Mouse (Mus musculus): ENCODE data around the gene Stub1. TPM values are rescaled to one million over a fixed set of nuclear protein-coding genes. Genes with fewer than 3 reads are reported as not detected.

Gene Stub1
- polyA plus RNA-seq (2015; fragmentation: Nextera tagmentation; extraction: Ambion mirVana): 308 and 313 TPM in 2 replicates

GRCm38 (mm10) chr17:25833291-25833663 is at the start of gene Stub1:
Gene Stub1 (minus strand): TSS chr17:25833404.
- Histone ChIP-seq H3K27me3 (no peaks in the 10 kb centered on the region), H3K9me3 (no peaks in the 10 kb centered on the region), H3K4me1 (peaks cover 84% of the 10 kb centered on the region), H3K4me2 (replicated peaks) (peak within 1 kb of the TSS; percentile 87), H3K4me3 (peak within 1 kb of the TSS; percentile 55), H3K36me3 (peaks cover 20% of the 10 kb centered on the region), H3K9ac (replicated peaks) (peak within 1 kb of the TSS; percentile 68), H3K27ac (replicated peaks) (peak within 1 kb of the TSS; percentile 93)
- under 1% methylated on average over 24 of the region's 24 CpGs for WGBS
- no peak; the same call in 1 of the 2 replicates for ATAC-seq (replicated peaks)

- H3K27me3 ChIP-seq: no peaks in the 10 kb centered on the region
- H3K9me3 ChIP-seq: no peaks in the 10 kb centered on the region
- no peak overlapping the region for H3K9ac ChIP-seq (replicated peaks)
- no peak for ATAC-seq (replicated peaks)
- peaks cover 41% of the 10 kb centered on the region for H3K36me3 ChIP-seq
- no peak overlapping the region; the same call in 1 of the 2 replicates for H3K27ac ChIP-seq (replicated peaks)
- H3K4me1 ChIP-seq: peaks cover 11% of the 10 kb centered on the region
- 51% methylated on average over 5 of the region's 5 CpGs for WGBS
- no peak overlapping the region for H3K4me3 ChIP-seq
- no peak overlapping the region for H3K4me2 ChIP-seq (replicated peaks)
Measured at GRCm38 (mm10) chr17:25882306-25882705, 49.1 kb upstream of the Stub1 start.

- 0 out of 2 replicates have a peak overlapping the region, but pooled peaks have one; percentile 1 for H3K27ac ChIP-seq (replicated peaks)
- H3K27me3 ChIP-seq: no peaks in the 10 kb centered on the region
- ATAC-seq (replicated peaks): no peak
- no peak overlapping the region for H3K9ac ChIP-seq (replicated peaks)
- peaks cover 40% of the 10 kb centered on the region for H3K36me3 ChIP-seq
- peaks cover 16% of the 10 kb centered on the region for H3K4me1 ChIP-seq
- whole genome bisulfite sequencing: 29% methylated on average over 4 of the region's 4 CpGs
- no peak overlapping the region for H3K4me3 ChIP-seq
- H3K9me3 ChIP-seq: no peaks in the 10 kb centered on the region
- no peak overlapping the region for H3K4me2 ChIP-seq (replicated peaks)
Measured at GRCm38 (mm10) chr17:25881691-25882090, 48.5 kb upstream of the Stub1 start.

- 8% methylated on average over 5 of the region's 5 CpGs for WGBS
- Histone ChIP-seq H3K4me3 (no peak overlapping the region), H3K27ac (replicated peaks) (0 out of 2 replicates have a peak overlapping the region, but pooled peaks have one; percentile 1), H3K4me2 (replicated peaks) (no peak overlapping the region), H3K27me3 (no peaks in the 10 kb centered on the region), H3K36me3 (peaks cover 40% of the 10 kb centered on the region), H3K9ac (replicated peaks) (no peak overlapping the region), H3K9me3 (no peaks in the 10 kb centered on the region), H3K4me1 (peaks cover 22% of the 10 kb centered on the region)
- ATAC-seq (replicated peaks): no peak
Measured at GRCm38 (mm10) chr17:25880913-25881641, 47.9 kb upstream of the Stub1 start.

- Histone ChIP-seq H3K4me1 (peaks cover 26% of the 10 kb centered on the region), H3K36me3 (peaks cover 40% of the 10 kb centered on the region), H3K4me2 (replicated peaks) (no peak within 1 kb of the TSS), H3K9ac (replicated peaks) (no peak within 1 kb of the TSS), H3K4me3 (no peak within 1 kb of the TSS), H3K27ac (replicated peaks) (0 out of 2 replicates have a peak within 1 kb of the TSS, but pooled peaks have one; percentile 1), H3K27me3 (no peaks in the 10 kb centered on the region), H3K9me3 (no peaks in the 10 kb centered on the region)
- no peak for ATAC-seq (replicated peaks)
- 28% methylated on average over 5 of the region's 5 CpGs for WGBS
Measured at GRCm38 (mm10) chr17:25880196-25880910, 47.1 kb upstream of the Stub1 start, which contains the start of gene Wfikkn1. Gene Wfikkn1 (minus strand): TSS chr17:25880858.

GRCm38 (mm10) chr17:25879750-25880149 is 46.5 kb upstream of the Stub1 start:
- no peak for ATAC-seq (replicated peaks)
- Histone ChIP-seq H3K4me1 (peaks cover 26% of the 10 kb centered on the region), H3K4me3 (no peak overlapping the region), H3K4me2 (replicated peaks) (no peak overlapping the region), H3K27ac (replicated peaks) (no peak overlapping the region), H3K36me3 (peaks cover 39% of the 10 kb centered on the region), H3K9me3 (no peaks in the 10 kb centered on the region), H3K9ac (replicated peaks) (no peak overlapping the region), H3K27me3 (no peaks in the 10 kb centered on the region)
- WGBS: 75% methylated on average over 8 of the region's 8 CpGs

GRCm38 (mm10) chr17:25879261-25879660 is 46.1 kb upstream of the Stub1 start:
- no peaks in the 10 kb centered on the region for H3K9me3 ChIP-seq
- H3K27ac ChIP-seq (replicated peaks): no peak overlapping the region
- no peak overlapping the region for H3K4me3 ChIP-seq
- peaks cover 29% of the 10 kb centered on the region for H3K4me1 ChIP-seq
- ATAC-seq (replicated peaks): no peak
- peaks cover 34% of the 10 kb centered on the region for H3K36me3 ChIP-seq
- H3K27me3 ChIP-seq: no peaks in the 10 kb centered on the region
- no peak overlapping the region for H3K9ac ChIP-seq (replicated peaks)
- no peak overlapping the region for H3K4me2 ChIP-seq (replicated peaks)
- 52% methylated on average over 4 of the region's 4 CpGs for WGBS

- Histone ChIP-seq H3K4me2 (replicated peaks) (no peak overlapping the region), H3K9ac (replicated peaks) (no peak overlapping the region), H3K4me3 (no peak overlapping the region), H3K27me3 (no peaks in the 10 kb centered on the region), H3K27ac (replicated peaks) (no peak overlapping the region), H3K4me1 (peaks cover 35% of the 10 kb centered on the region), H3K9me3 (no peaks in the 10 kb centered on the region), H3K36me3 (peaks cover 29% of the 10 kb centered on the region)
- no peak for ATAC-seq (replicated peaks)
- 91% methylated on average over 19 of the region's 19 CpGs for WGBS
Measured at GRCm38 (mm10) chr17:25878611-25879180, 45.5 kb upstream of the Stub1 start.

- WGBS: 91% methylated on average over 32 of the region's 32 CpGs
- H3K4me1 ChIP-seq: peaks cover 35% of the 10 kb centered on the region
- no peaks in the 10 kb centered on the region for H3K9me3 ChIP-seq
- no peak overlapping the region for H3K9ac ChIP-seq (replicated peaks)
- H3K36me3 ChIP-seq: peaks cover 23% of the 10 kb centered on the region
- no peaks in the 10 kb centered on the region for H3K27me3 ChIP-seq
- H3K4me2 ChIP-seq (replicated peaks): no peak overlapping the region
- H3K27ac ChIP-seq (replicated peaks): no peak overlapping the region
- no peak for ATAC-seq (replicated peaks)
- H3K4me3 ChIP-seq: no peak overlapping the region
Measured at GRCm38 (mm10) chr17:25877741-25878610, 44.8 kb upstream of the Stub1 start.

- Histone ChIP-seq H3K27ac (replicated peaks) (no peak overlapping the region), H3K27me3 (no peaks in the 10 kb centered on the region), H3K36me3 (peaks cover 20% of the 10 kb centered on the region), H3K9ac (replicated peaks) (no peak overlapping the region), H3K9me3 (no peaks in the 10 kb centered on the region), H3K4me1 (peaks cover 35% of the 10 kb centered on the region), H3K4me2 (replicated peaks) (no peak overlapping the region), H3K4me3 (no peak overlapping the region)
- 99% methylated on average over 3 of the region's 3 CpGs for WGBS
- ATAC-seq (replicated peaks): no peak
Measured at GRCm38 (mm10) chr17:25877025-25877424, 43.8 kb upstream of the Stub1 start.

GRCm38 (mm10) chr17:25876347-25876915 is 43.2 kb upstream of the Stub1 start:
- no peak for ATAC-seq (replicated peaks)
- no peaks in the 10 kb centered on the region for H3K9me3 ChIP-seq
- peaks cover 20% of the 10 kb centered on the region for H3K36me3 ChIP-seq
- H3K4me1 ChIP-seq: peaks cover 35% of the 10 kb centered on the region
- H3K27ac ChIP-seq (replicated peaks): peak overlapping the region; percentile 94
- 74% methylated on average over 10 of the region's 10 CpGs for WGBS
- peak overlapping the region; percentile 97 for H3K4me2 ChIP-seq (replicated peaks)
- H3K9ac ChIP-seq (replicated peaks): peak overlapping the region; percentile 85
- no peaks in the 10 kb centered on the region for H3K27me3 ChIP-seq
- H3K4me3 ChIP-seq: peak overlapping the region; percentile 75

Data from forebrain, embryonic 15.5 days (tissue).